Mouse (Mus musculus) thymus, postnatal 4 days (tissue): Measurements from ENCODE around the gene Lat2.

ENCODE experiments used
- DNase-seq: peaks from one replicate; pipeline ENCODE4 v3.0.0; 2021

Gene Lat2

DNA sequence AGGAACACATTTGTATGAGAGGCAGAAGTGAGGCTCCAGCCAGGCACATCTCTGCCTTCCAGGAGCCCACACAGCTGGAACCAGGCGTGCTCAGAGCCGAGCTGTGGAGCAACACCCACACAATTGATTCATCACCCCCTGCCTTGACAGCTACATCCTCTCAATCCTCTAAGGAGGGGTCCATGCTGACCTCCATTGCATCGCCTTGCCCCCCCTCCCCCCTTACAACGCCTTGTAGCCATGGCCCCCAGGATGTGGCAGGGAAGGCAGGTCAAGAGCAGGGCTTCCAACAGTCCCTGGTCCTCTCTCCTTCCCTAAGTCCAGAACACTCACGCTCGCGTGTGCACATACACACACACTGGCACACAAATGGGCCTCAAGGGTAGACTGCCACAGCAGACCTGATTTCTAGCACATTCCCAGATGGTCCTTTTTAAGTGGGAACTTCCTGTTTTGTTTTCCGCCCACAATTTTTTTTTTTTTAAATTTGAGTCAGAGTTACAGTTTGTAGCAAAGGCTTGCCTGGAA, 45.8 kb downstream of the Lat2 start:
- no peak for DNase-seq

DNA sequence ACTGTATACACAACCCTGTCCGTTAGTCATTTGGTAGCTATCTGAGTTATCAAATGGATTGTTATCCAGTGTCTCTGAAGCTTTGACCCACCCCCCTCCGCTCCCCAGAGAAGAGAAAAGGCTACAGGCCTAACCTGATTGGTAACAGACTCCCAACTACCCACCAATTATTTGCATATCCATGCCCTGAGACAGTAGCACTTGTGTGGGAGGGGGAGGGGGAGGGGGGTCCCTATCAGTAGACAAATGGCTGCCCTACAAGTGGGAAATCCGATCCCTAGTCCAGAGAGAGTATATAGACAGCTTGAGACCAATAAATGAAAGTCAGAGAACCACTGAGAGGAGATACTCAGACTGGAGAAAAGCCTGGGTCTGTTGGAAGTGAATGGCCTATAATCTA, 46.8 kb downstream of the Lat2 start:
- DNase-seq, result no peak

GRCm38 (mm10) chr5:134567445-134567844, 47.4 kb downstream of the Lat2 start:
- DNase-seq, result no peak

DNA sequence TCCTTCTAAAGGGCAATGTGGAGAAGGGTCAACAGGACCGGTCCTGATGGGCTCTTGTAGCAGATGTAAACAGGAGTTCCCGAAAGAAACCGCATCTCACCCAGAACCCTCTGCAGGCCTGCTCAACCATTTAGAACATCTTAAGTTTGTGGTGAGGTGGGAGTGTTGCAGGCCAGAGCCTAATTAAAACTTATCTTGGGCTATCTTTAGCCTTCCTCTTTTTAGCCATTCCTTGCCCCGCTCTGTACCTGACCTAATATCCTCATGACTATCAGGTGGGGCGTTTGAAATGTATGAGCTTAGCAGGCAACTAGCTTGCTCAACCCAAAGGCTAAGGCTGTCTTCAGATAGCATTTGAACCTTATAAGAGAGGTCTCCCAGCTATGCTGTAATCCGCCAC, 49.1 kb downstream of the Lat2 start:
- DNase-seq, result no peak

- DNase-seq, result no peak
Measured at GRCm38 (mm10) chr5:134564272-134564671, 50.6 kb downstream of the Lat2 start.

- no peak for DNase-seq
Measured at GRCm38 (mm10) chr5:134560450-134561171, 54.2 kb downstream of the Lat2 start.

- DNase-seq, result no peak
Measured at GRCm38 (mm10) chr5:134560071-134560449, 54.8 kb downstream of the Lat2 start, which contains the start of gene Syna. Gene Syna (minus strand): TSS chr5:134560171.

GRCm38 (mm10) chr5:134555463-134556164, 59.2 kb downstream of the Lat2 start:
- peak; percentile 74 for DNase-seq

DNA sequence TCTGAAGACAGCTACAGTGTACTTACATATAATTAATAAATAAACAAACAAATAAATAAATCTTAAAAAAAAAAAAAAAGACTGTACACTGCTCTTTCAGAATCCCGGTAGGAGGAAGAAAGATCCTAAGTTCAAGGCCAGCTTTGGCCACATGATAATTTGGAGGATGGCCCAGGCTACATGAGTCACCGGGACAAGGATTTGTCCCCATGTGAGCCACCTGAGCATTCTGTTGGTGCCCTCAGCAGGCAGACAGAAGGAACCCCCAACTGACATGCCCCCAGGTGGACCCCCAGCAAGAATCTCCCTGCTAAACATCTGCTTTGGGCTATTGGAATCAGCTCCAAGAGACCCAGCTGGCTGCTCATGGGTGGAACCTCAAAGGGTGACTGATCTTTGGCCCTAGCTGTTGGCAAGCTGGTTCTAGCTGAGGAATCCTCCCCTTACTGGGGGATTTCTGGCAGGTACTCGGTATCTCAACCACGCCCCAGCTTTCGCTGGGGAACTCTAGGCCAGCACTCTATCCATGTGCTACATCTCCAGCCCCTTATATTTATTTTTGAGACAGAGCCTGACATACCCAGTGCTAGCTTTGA, 60.8 kb downstream of the Lat2 start:
- DNase-seq, result no peak

GRCm38 (mm10) chr5:134552110-134552972, 62.5 kb downstream of the Lat2 start, which contains the start of gene Clip2:
Gene Clip2 (minus strand): TSS chr5:134552434.
- DNase-seq, result peak; percentile 94

GRCm38 (mm10) chr5:134551233-134552109, 63.4 kb downstream of the Lat2 start:
- DNase-seq, result peak; percentile 74

GRCm38 (mm10) chr5:134550836-134551232, 64.0 kb downstream of the Lat2 start:
- peak; percentile 41 for DNase-seq
